Mouse (Mus musculus): ENCODE data around the gene Ypel4. TPM values are rescaled to one million over a fixed set of nuclear protein-coding genes. Genes with fewer than 3 reads are reported as not detected.
A peak's percentile ranks its signal among the peaks of the same experiment; 100 is the strongest.

Ypel4 gene
- polyA plus RNA-seq, 1 experiment from 2014 or later, result 4.1 TPM

DNA sequence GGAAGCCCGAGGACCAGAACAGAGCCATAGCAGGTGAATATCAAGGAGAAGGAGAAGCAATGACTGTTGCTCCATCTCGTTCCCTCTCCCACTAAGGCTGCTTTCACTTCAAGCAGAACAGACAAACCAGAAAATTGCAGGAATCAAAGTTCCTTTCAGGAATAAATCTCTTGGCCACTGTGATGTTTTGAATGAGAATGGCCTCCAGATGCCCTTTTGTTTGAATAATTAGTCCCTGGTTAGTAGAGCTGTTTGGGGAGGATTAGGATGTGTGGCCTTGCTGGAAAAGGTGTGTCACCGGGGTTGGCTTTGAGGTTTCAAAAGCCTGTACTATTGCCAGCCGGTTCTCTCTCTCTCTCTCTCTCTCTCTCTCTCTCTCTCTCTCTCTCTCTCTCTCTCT lies 28.4 kb downstream of the Ypel4 start:
- no peak overlapping the region for H3K9ac ChIP-seq (ENCODE audit: low read depth, low read length)
- H3K27me3 ChIP-seq (ENCODE audit: insufficient read depth, low read length), result no peaks in the 10 kb centered on the region
- no peak for TF ChIP-seq CTCF (IDR thresholded peaks at IDR 0.05; ENCODE audit: low read depth)
- H3K4me2 ChIP-seq (ENCODE audit: low read length), result no peak overlapping the region
- H3K9me3 ChIP-seq (replicated peaks; ENCODE audit: low read length), result no peaks in the 10 kb centered on the region
- ATAC-seq (replicated peaks; ENCODE audit: low FRiP score, low read depth) (no peak), DNase-seq (ENCODE audit: low spot score) (no peak)
- no peak overlapping the region for H3K4me3 ChIP-seq (replicated peaks; ENCODE audit: low read depth, low read length)
- no peaks in the 10 kb centered on the region for H3K36me3 ChIP-seq (ENCODE audit: insufficient read depth, low read length)
- H3K27ac ChIP-seq, result no peak overlapping the region
- H3K4me1 ChIP-seq (replicated peaks; ENCODE audit: insufficient read depth, low read length), result no peaks in the 10 kb centered on the region
- WGBS, result 56% methylated on average over 4 of the region's 4 CpGs

GRCm38 (mm10) chr2:84762818-84763217 lies 29.0 kb downstream of the Ypel4 start:
- Histone ChIP-seq H3K9me3 (replicated peaks; ENCODE audit: low read length) (no peaks in the 10 kb centered on the region), H3K4me3 (replicated peaks; ENCODE audit: low read depth, low read length) (no peak overlapping the region), H3K27me3 (ENCODE audit: insufficient read depth, low read length) (no peaks in the 10 kb centered on the region), H3K36me3 (ENCODE audit: insufficient read depth, low read length) (no peaks in the 10 kb centered on the region), H3K27ac (no peak overlapping the region), H3K4me2 (ENCODE audit: low read length) (no peak overlapping the region), H3K4me1 (replicated peaks; ENCODE audit: insufficient read depth, low read length) (no peaks in the 10 kb centered on the region), H3K9ac (ENCODE audit: low read depth, low read length) (no peak overlapping the region)
- no peak for DNase-seq (ENCODE audit: low spot score)
- no peak for TF ChIP-seq CTCF (IDR thresholded peaks at IDR 0.05; ENCODE audit: low read depth)
- ATAC-seq (replicated peaks; ENCODE audit: low FRiP score, low read depth), result no peak
- WGBS, result 32% methylated on average over 1 of the region's 1 CpGs

DNA sequence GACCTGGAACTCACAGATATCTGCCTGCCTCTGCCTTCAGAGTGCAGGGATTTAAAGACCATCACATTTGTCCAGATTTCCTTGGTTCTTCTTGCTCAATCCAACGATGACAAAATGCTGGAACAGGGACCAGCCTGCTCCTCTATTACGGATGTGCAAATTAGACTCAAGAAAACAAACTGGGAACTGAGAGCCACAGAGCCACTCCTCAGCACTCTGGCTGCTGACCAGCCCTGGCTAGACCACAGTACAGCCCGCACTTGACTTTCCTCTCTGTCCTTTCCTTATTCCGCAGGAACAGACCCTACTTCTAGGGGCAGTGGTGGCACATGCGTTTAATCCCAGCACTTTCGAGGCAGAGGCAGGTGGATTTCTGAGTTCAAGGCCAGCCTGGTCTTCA lies 36.6 kb downstream of the Ypel4 start:
- no peak for TF ChIP-seq CTCF (IDR thresholded peaks at IDR 0.05; ENCODE audit: low read depth)
- Histone ChIP-seq H3K4me2 (ENCODE audit: low read length) (no peak overlapping the region), H3K9me3 (replicated peaks; ENCODE audit: low read length) (no peaks in the 10 kb centered on the region), H3K9ac (ENCODE audit: low read depth, low read length) (no peak overlapping the region), H3K36me3 (ENCODE audit: insufficient read depth, low read length) (no peaks in the 10 kb centered on the region), H3K4me3 (replicated peaks; ENCODE audit: low read depth, low read length) (no peak overlapping the region), H3K4me1 (replicated peaks; ENCODE audit: insufficient read depth, low read length) (peaks cover 3% of the 10 kb centered on the region; the same call in 1 of the 2 replicates), H3K27me3 (ENCODE audit: insufficient read depth, low read length) (no peaks in the 10 kb centered on the region), H3K27ac (no peak overlapping the region)
- DNase-seq (ENCODE audit: low spot score), result no peak
- ATAC-seq (replicated peaks; ENCODE audit: low FRiP score, low read depth), result no peak
- 81% methylated on average over 6 of the region's 6 CpGs for WGBS

GRCm38 (mm10) chr2:84772454-84772853 lies 38.6 kb downstream of the Ypel4 start:
- H3K27me3 ChIP-seq (ENCODE audit: insufficient read depth, low read length), result no peaks in the 10 kb centered on the region
- no peak overlapping the region for H3K9ac ChIP-seq (ENCODE audit: low read depth, low read length)
- H3K9me3 ChIP-seq (replicated peaks; ENCODE audit: low read length), result no peaks in the 10 kb centered on the region
- no peak for TF ChIP-seq CTCF (IDR thresholded peaks at IDR 0.05; ENCODE audit: low read depth)
- ATAC-seq (replicated peaks; ENCODE audit: low FRiP score, low read depth) (no peak), DNase-seq (ENCODE audit: low spot score) (no peak)
- H3K4me2 ChIP-seq (ENCODE audit: low read length), result no peak overlapping the region
- H3K4me3 ChIP-seq (replicated peaks; ENCODE audit: low read depth, low read length), result no peak overlapping the region
- 87% methylated on average over 4 of the region's 4 CpGs for WGBS
- no peak overlapping the region for H3K27ac ChIP-seq
- no peaks in the 10 kb centered on the region for H3K36me3 ChIP-seq (ENCODE audit: insufficient read depth, low read length)
- peaks cover 3% of the 10 kb centered on the region; the same call in 1 of the 2 replicates for H3K4me1 ChIP-seq (replicated peaks; ENCODE audit: insufficient read depth, low read length)

GRCm38 (mm10) chr2:84773195-84773594 lies 39.3 kb downstream of the Ypel4 start:
- Histone ChIP-seq H3K4me3 (replicated peaks; ENCODE audit: low read depth, low read length) (no peak overlapping the region), H3K9me3 (replicated peaks; ENCODE audit: low read length) (no peaks in the 10 kb centered on the region), H3K27ac (no peak overlapping the region), H3K36me3 (ENCODE audit: insufficient read depth, low read length) (no peaks in the 10 kb centered on the region), H3K4me1 (replicated peaks; ENCODE audit: insufficient read depth, low read length) (peaks cover 3% of the 10 kb centered on the region; the same call in 1 of the 2 replicates), H3K4me2 (ENCODE audit: low read length) (peak overlapping the region; percentile 56), H3K27me3 (ENCODE audit: insufficient read depth, low read length) (no peaks in the 10 kb centered on the region), H3K9ac (ENCODE audit: low read depth, low read length) (0 out of 2 replicates have a peak overlapping the region, but pooled peaks have one; percentile 0)
- no peak for TF ChIP-seq CTCF (IDR thresholded peaks at IDR 0.05; ENCODE audit: low read depth)
- WGBS, result 82% methylated on average over 5 of the region's 5 CpGs
- ATAC-seq (replicated peaks; ENCODE audit: low FRiP score, low read depth), result no peak
- no peak for DNase-seq (ENCODE audit: low spot score)

DNA sequence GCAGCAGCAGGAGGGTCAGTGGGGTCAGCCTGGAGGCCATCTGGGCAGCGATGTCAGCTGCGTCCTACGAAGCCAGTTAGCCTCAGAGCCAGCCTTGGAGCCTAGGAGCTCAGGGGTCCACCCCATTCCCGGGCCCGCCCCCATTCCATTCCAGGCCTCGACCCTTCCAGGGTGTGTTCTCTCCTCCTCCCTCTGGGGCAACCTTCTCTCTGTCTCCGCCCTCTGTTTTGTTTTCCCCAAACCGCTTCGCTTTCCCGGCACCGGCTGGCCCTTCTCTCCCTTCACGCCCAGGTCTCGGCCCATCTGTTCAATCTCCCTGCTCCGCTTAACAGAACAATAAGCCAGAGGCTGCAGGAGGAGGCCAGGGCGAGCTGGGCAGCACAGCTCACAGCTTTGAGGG lies 40.9 kb downstream of the Ypel4 start:
- Histone ChIP-seq H3K4me3 (replicated peaks; ENCODE audit: low read depth, low read length) (peak overlapping the region; percentile 37), H3K4me2 (ENCODE audit: low read length) (peak overlapping the region; percentile 56), H3K9ac (ENCODE audit: low read depth, low read length) (peak overlapping the region; percentile 46), H3K4me1 (replicated peaks; ENCODE audit: insufficient read depth, low read length) (peaks cover 3% of the 10 kb centered on the region; the same call in 1 of the 2 replicates), H3K27ac (peak overlapping the region; percentile 80), H3K27me3 (ENCODE audit: insufficient read depth, low read length) (no peaks in the 10 kb centered on the region), H3K36me3 (ENCODE audit: insufficient read depth, low read length) (no peaks in the 10 kb centered on the region), H3K9me3 (replicated peaks; ENCODE audit: low read length) (no peaks in the 10 kb centered on the region)
- ATAC-seq (replicated peaks; ENCODE audit: low FRiP score, low read depth), result peak; percentile 93
- WGBS, result 2% methylated on average over 15 of the region's 15 CpGs
- peak; percentile 25; the same call in 1 of the 2 replicates for TF ChIP-seq CTCF (IDR thresholded peaks at IDR 0.05; ENCODE audit: low read depth)
- DNase-seq (ENCODE audit: low spot score), result peak; percentile 98

- H3K4me3 ChIP-seq (replicated peaks; ENCODE audit: low read depth, low read length), result peak within 1 kb of the TSS; percentile 37
- 38% methylated on average over 9 of the region's 9 CpGs for WGBS
- H3K36me3 ChIP-seq (ENCODE audit: insufficient read depth, low read length), result no peaks in the 10 kb centered on the region
- H3K9ac ChIP-seq (ENCODE audit: low read depth, low read length), result peak within 1 kb of the TSS; percentile 46
- TF ChIP-seq CTCF (IDR thresholded peaks at IDR 0.05; ENCODE audit: low read depth), result no peak
- H3K27me3 ChIP-seq (ENCODE audit: insufficient read depth, low read length), result no peaks in the 10 kb centered on the region
- peak; percentile 47; the same call in 1 of the 2 replicates for ATAC-seq (replicated peaks; ENCODE audit: low FRiP score, low read depth)
- peak within 1 kb of the TSS; percentile 56 for H3K4me2 ChIP-seq (ENCODE audit: low read length)
- no peaks in the 10 kb centered on the region for H3K9me3 ChIP-seq (replicated peaks; ENCODE audit: low read length)
- H3K4me1 ChIP-seq (replicated peaks; ENCODE audit: insufficient read depth, low read length), result peaks cover 3% of the 10 kb centered on the region; the same call in 1 of the 2 replicates
- peak; percentile 53 for DNase-seq (ENCODE audit: low spot score)
- peak within 1 kb of the TSS; percentile 80 for H3K27ac ChIP-seq
These were observed 41.4 kb downstream of the Ypel4 start, which contains the start of gene Serping1 for GRCm38 (mm10) chr2:84775241-84775640. TSS of gene Serping1 (minus strand) at chr2:84775444.

Data from kidney, postnatal 0 days (tissue).